Mouse (Mus musculus) lung, postnatal 0 days (tissue): Measurements from ENCODE around the gene Slc39a8.

Source experiments
- CTCF ChIP-seq: IDR thresholded peaks from 2 replicates; pipeline ENCODE4 v1.5.1; 2016; ENCODE audit warnings: antibody characterized with exemption, mild to moderate bottlenecking
- EP300 ChIP-seq: IDR thresholded peaks from 2 replicates; pipeline ENCODE4 v1.6.1; 2016; ENCODE audit warnings: antibody characterized with exemption, mild to moderate bottlenecking, control low read depth

- TF ChIP-seq CTCF (no peak), EP300 (no peak)
These were observed 79.8 kb downstream of the Slc39a8 start for GRCm38 (mm10) chr3:135904881-135905280.
